Mouse (Mus musculus) CH12.LX (cell line): ENCODE data around the gene Prss30. TPM values are rescaled to one million over a fixed set of nuclear protein-coding genes. Genes with fewer than 3 reads are reported as not detected.

Experiments
- DNase-seq: peaks from one replicate; pipeline ENCODE4 v3.0.0-alpha.2; 2013; ENCODE audit errors: extremely low read depth
- H3K27ac ChIP-seq: 2 replicates; pipeline ENCODE4 v1.5.1; 2012; ENCODE audit warnings: low read depth, mild to moderate bottlenecking, control low read depth, moderate library complexity; ENCODE audit not compliant: insufficient read depth
- H3K27me3 ChIP-seq: replicated peaks from 2 replicates; pipeline ENCODE3; 2012; ENCODE audit warnings: inconsistent platforms
- H3K36me3 ChIP-seq, 2 experiments: replicated peaks in 1 of 2; 2 replicates each; pipeline versions ENCODE3 to v1.6.1; 2012; ENCODE audit warnings: inconsistent platforms in 1 of 2, low read length in 1 of 2, mild to moderate bottlenecking in 1 of 2, mixed read lengths in 1 of 2, moderate library complexity in 1 of 2; ENCODE audit not compliant: control insufficient read depth in 1 of 2, insufficient read depth in 1 of 2
- H3K4me1 ChIP-seq, 2 experiments: 2 replicates each; pipeline ENCODE4 v1.6.1; 2012; ENCODE audit warnings: inconsistent platforms in 1 of 2, moderate library complexity in 1 of 2; ENCODE audit not compliant: insufficient read depth in 2 of 2, control insufficient read depth in 1 of 2
- H3K4me2 ChIP-seq: 2 replicates; pipeline ENCODE4 v1.6.1; 2012; ENCODE audit warnings: low read depth, mild to moderate bottlenecking, control low read depth; ENCODE audit not compliant: poor library complexity, insufficient read depth, severe bottlenecking
- H3K4me3 ChIP-seq, 3 experiments: fragments of 150-350 bp in 1 of 3; sonication (generic) in 1 of 3; replicated peaks in 1 of 3; 2 replicates each; pipeline versions ENCODE3 to v1.5.1; 2011 to 2012; ENCODE audit warnings: low read depth in 2 of 3, low read length in 2 of 3, mild to moderate bottlenecking in 2 of 3, moderate library complexity in 2 of 3, control low read depth in 1 of 3, improper control_type of control experiment in 1 of 3, inconsistent platforms in 1 of 3, mixed read lengths in 1 of 3; ENCODE audit not compliant: poor library complexity in 1 of 3
- H3K79me2 ChIP-seq: replicated peaks from 2 replicates; pipeline ENCODE4 v1.6.1; 2012; ENCODE audit warnings: mild to moderate bottlenecking, moderate library complexity; ENCODE audit not compliant: control insufficient read depth, poor library complexity, insufficient read depth, severe bottlenecking; ENCODE audit errors: extremely low read depth
- H3K9ac ChIP-seq: 2 replicates; pipeline ENCODE4 v1.6.1; 2012; ENCODE audit warnings: low read depth, mild to moderate bottlenecking, control low read depth, moderate library complexity; ENCODE audit not compliant: insufficient read depth
- H3K9me3 ChIP-seq: replicated peaks from 2 replicates; pipeline ENCODE3; 2012; ENCODE audit warnings: low read length, inconsistent platforms, mixed read lengths
- BHLHE40 ChIP-seq: IDR thresholded peaks from 2 replicates; pipeline ENCODE4 v1.6.1; 2011; ENCODE audit warnings: mild to moderate bottlenecking, low read depth, low read length, improper control_type of control experiment
- CTCF ChIP-seq, 2 experiments: IDR thresholded peaks in 1 of 2; conservative IDR thresholded peaks in 1 of 2; 2 replicates each; pipeline ENCODE4 v1.5.1; 2011 to 2012; ENCODE audit warnings: low read depth in 2 of 2, low read length in 2 of 2, improper control_type of control experiment in 1 of 2, inconsistent platforms in 1 of 2, mild to moderate bottlenecking in 1 of 2, moderate library complexity in 1 of 2
- E2F4 ChIP-seq: IDR thresholded peaks from 2 replicates; pipeline ENCODE4 v1.6.1; 2011; ENCODE audit warnings: low read depth, low read length, improper control_type of control experiment; ENCODE audit not compliant: insufficient replicate concordance
- EP300 ChIP-seq: IDR thresholded peaks from 2 replicates; pipeline ENCODE4 v1.6.1; 2011; ENCODE audit warnings: low read length, improper control_type of control experiment
- GABPA ChIP-seq: IDR thresholded peaks from 2 replicates; pipeline ENCODE4 v1.6.1; 2012; ENCODE audit warnings: low read depth, low read length, improper control_type of control experiment, inconsistent platforms; ENCODE audit not compliant: insufficient replicate concordance
- HCFC1 ChIP-seq: IDR thresholded peaks from 2 replicates; pipeline ENCODE4 v1.6.1; 2012; ENCODE audit warnings: low read depth, mild to moderate bottlenecking, inconsistent platforms, low read length, improper control_type of control experiment
- JUND ChIP-seq: conservative IDR thresholded peaks from 2 replicates; pipeline ENCODE4 v1.6.1; 2011; ENCODE audit warnings: low read depth, low read length, improper control_type of control experiment
- KAT2A ChIP-seq: IDR thresholded peaks from 2 replicates; pipeline ENCODE4 v1.6.1; 2012; ENCODE audit warnings: low read length, improper control_type of control experiment, inconsistent platforms; ENCODE audit not compliant: insufficient replicate concordance
- MAX ChIP-seq: IDR thresholded peaks from 2 replicates; pipeline ENCODE4 v1.6.1; 2011; ENCODE audit warnings: low read length, improper control_type of control experiment
- MAZ ChIP-seq: IDR thresholded peaks from 2 replicates; pipeline ENCODE4 v1.6.1; 2012; ENCODE audit warnings: low read depth, mild to moderate bottlenecking, inconsistent platforms, low read length, improper control_type of control experiment, moderate library complexity
- MEF2A ChIP-seq: IDR thresholded peaks from 2 replicates; pipeline ENCODE4 v1.6.1; 2014; ENCODE audit warnings: low read depth, mild to moderate bottlenecking, inconsistent platforms, low read length, improper control_type of control experiment, borderline replicate concordance
- MXI1 ChIP-seq: IDR thresholded peaks from 2 replicates; pipeline ENCODE4 v1.6.1; 2011; ENCODE audit warnings: mild to moderate bottlenecking, low read depth, low read length, improper control_type of control experiment
- MYC ChIP-seq: IDR thresholded peaks from 2 replicates; pipeline ENCODE4 v1.6.1; 2011; ENCODE audit warnings: low read depth, mild to moderate bottlenecking, improper control_type of control experiment, low read length
- NELFE ChIP-seq: IDR thresholded peaks from 2 replicates; pipeline ENCODE4 v1.6.1; 2011; ENCODE audit warnings: low read depth, low read length, improper control_type of control experiment
- NRF1 ChIP-seq: IDR thresholded peaks from 2 replicates; pipeline ENCODE4 v1.6.1; 2014; ENCODE audit warnings: low read depth, mild to moderate bottlenecking, inconsistent platforms, low read length, improper control_type of control experiment, moderate library complexity
- PAX5 ChIP-seq: IDR thresholded peaks from 2 replicates; pipeline ENCODE4 v1.6.1; 2012; ENCODE audit warnings: low read length, inconsistent platforms, mixed read lengths
- RAD21 ChIP-seq: IDR thresholded peaks from 2 replicates; pipeline ENCODE4 v1.6.1; 2011; ENCODE audit warnings: low read depth, mild to moderate bottlenecking, low read length, improper control_type of control experiment, moderate library complexity
- TBP ChIP-seq: conservative IDR thresholded peaks from 2 replicates; pipeline ENCODE4 v1.6.1; 2011; ENCODE audit warnings: low read depth, low read length, improper control_type of control experiment
- TCF12 ChIP-seq: IDR thresholded peaks from 2 replicates; pipeline ENCODE4 v1.6.1; 2014; ENCODE audit warnings: low read depth, mild to moderate bottlenecking, inconsistent platforms, low read length, improper control_type of control experiment
- UBTF ChIP-seq: IDR thresholded peaks from 2 replicates; pipeline ENCODE4 v1.6.1; 2012; ENCODE audit warnings: low read depth, mild to moderate bottlenecking, inconsistent platforms, low read length, improper control_type of control experiment, moderate library complexity
- USF2 ChIP-seq: conservative IDR thresholded peaks from 2 replicates; pipeline ENCODE4 v1.6.1; 2011; ENCODE audit warnings: low read depth, low read length, improper control_type of control experiment
- ZC3H11A ChIP-seq: IDR thresholded peaks from 2 replicates; pipeline ENCODE4 v1.6.1; 2012; ENCODE audit warnings: low read depth, mild to moderate bottlenecking, inconsistent platforms, low read length, improper control_type of control experiment
- ZMIZ1 ChIP-seq: IDR thresholded peaks from 2 replicates; pipeline ENCODE4 v1.6.1; 2012; ENCODE audit warnings: low read depth, mild to moderate bottlenecking, inconsistent platforms, low read length, improper control_type of control experiment
- dilution Hi-C: fragments of 300-500 bp; cut with MboI; formaldehyde crosslinking; loops from 2 replicates; pipeline ENCODE4 v1.14.3; 2020; ENCODE audit warnings: low sequenced_read_pairs; ENCODE audit not compliant: extremely low pct_unique_long_range_greater_than_20kb, extremely low pct_ligation_motif_present
- in situ Hi-C: fragments of 300-500 bp; cut with MboI; formaldehyde crosslinking; loops from 3 replicates; pipeline ENCODE4 v1.14.3; 2019; ENCODE audit warnings: low sequenced_read_pairs, low pct_ligation_motif_present, low pct_unique_long_range_greater_than_20kb, mixed read lengths
- polyA plus RNA-seq: library from polyadenylated mRNA; unstranded; fragments of >175 nt; gene quantifications from 2 replicates; pipeline ENCODE4 v1.2.1, GENCODE M21; 2012; ENCODE audit warnings: low read depth; ENCODE audit not compliant: insufficient read length
- total RNA-seq, 2 experiments: library from RNA; depleted of rRNA; stranded (reverse); fragments of 300-350 nt in 1 of 2; fragments of >200 nt in 1 of 2; gene quantifications; 2 replicates each; pipeline ENCODE4 v1.2.3; 2012 to 2014

Gene Prss30
- total and polyA plus RNA-seq, 3 experiments = 0.30 to 0.69 TPM; not detected in 1

GRCm38 (mm10) chr17:23979471-23979870 is 895 bp downstream of the Prss30 start:
- Histone ChIP-seq H3K27me3 (no peaks in the 10 kb centered on the region), H3K36me3 (no peaks in the 10 kb centered on the region), H3K9ac (no peak overlapping the region), H3K79me2 (no peaks in the 10 kb centered on the region), H3K27ac (no peak overlapping the region), H3K9me3 (no peaks in the 10 kb centered on the region), H3K4me3 (no peak overlapping the region), H3K4me2 (no peak overlapping the region), H3K4me1 (peaks cover 15 to 48% of the 10 kb centered on the region in 2 experiments)
- dilution Hi-C loops (no loop called here), in situ Hi-C loops (no loop called here)
- TF ChIP-seq MAZ = no peak
- no peak for TF ChIP-seq EP300
- no peak for TF ChIP-seq UBTF
- no peak for TF ChIP-seq NELFE
- TF ChIP-seq ZC3H11A = no peak
- no peak for TF ChIP-seq TBP
- no peak for TF ChIP-seq JUND
- no peak for TF ChIP-seq MYC
- TF ChIP-seq KAT2A = no peak
- DNase-seq = no peak

DNA sequence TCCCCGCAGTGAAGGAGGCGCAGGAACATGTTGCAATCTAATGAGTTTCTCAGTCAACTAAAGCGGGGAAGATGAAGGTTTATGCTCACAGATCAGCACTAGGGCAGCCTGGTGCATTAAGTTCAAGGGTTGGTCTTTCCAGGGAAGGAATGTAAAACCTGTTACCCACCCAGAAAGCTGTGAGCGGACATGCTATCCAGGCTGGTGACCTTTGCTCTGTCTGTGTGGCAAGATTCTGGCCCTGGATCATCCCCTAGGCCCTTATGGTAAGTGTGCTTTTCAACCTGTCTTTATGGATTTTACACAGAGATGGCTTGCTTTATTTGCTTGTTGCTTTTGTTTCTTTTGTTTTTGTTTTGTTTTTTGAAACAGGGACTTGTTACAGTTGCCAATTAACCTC is 3.7 kb downstream of the Prss30 start:
- Histone ChIP-seq H3K4me3 (no peak overlapping the region), H3K36me3 (no peaks in the 10 kb centered on the region), H3K4me2 (no peak overlapping the region), H3K27ac (no peak overlapping the region), H3K79me2 (no peaks in the 10 kb centered on the region), H3K27me3 (no peaks in the 10 kb centered on the region), H3K9ac (no peak overlapping the region), H3K9me3 (no peaks in the 10 kb centered on the region), H3K4me1 (peaks cover 5 to 27% of the 10 kb centered on the region in 2 experiments)
- TF ChIP-seq MXI1 (no peak), HCFC1 (no peak), MYC (no peak), EP300 (no peak)
- dilution Hi-C loops = no loop called here
- DNase-seq = no peak
- in situ Hi-C loops = no loop called here

- dilution Hi-C loops = no loop called here
- TF ChIP-seq CTCF (conservative IDR thresholded peaks at IDR 0.05 in 1 of 2, IDR thresholded peaks at IDR 0.05 in 1 of 2; ENCODE audit: low read depth in 2 of 2, low read length in 2 of 2) (no peak), UBTF (no peak), JUND (no peak), E2F4 (no peak), ZMIZ1 (no peak), NRF1 (no peak), KAT2A (no peak), MEF2A (no peak), USF2 (no peak), RAD21 (no peak), TCF12 (no peak), PAX5 (no peak), MAX (no peak), BHLHE40 (no peak), ZC3H11A (no peak), EP300 (no peak), GABPA (no peak)
- Histone ChIP-seq H3K79me2 (no peaks in the 10 kb centered on the region), H3K36me3 (no peaks in the 10 kb centered on the region), H3K9me3 (no peaks in the 10 kb centered on the region), H3K4me3 (no peak overlapping the region), H3K4me2 (no peak overlapping the region), H3K9ac (no peak overlapping the region), H3K27ac (no peak overlapping the region), H3K4me1 (peaks cover 14 to 31% of the 10 kb centered on the region in 2 experiments), H3K27me3 (no peaks in the 10 kb centered on the region)
- DNase-seq = no peak
- in situ Hi-C loops = no loop called here
Measured at GRCm38 (mm10) chr17:23971315-23971714, 9.1 kb downstream of the Prss30 start.
